Mouse (Mus musculus): ENCODE data around the gene Rsad2. TPM values are rescaled to one million over a fixed set of nuclear protein-coding genes. Genes with fewer than 3 reads are reported as not detected.
"Not testable (repeated sequence)": the region's sequence is repeated elsewhere in the genome, so short reads cannot be mapped to it uniquely, and the experiment has no call there.

The Rsad2 gene
- under 1 TPM; 0.28 to 0.92 TPM for total RNA-seq (2021)

- intact Hi-C loops (cut with DNase I): no loop called here
- peak in 1 of 2 experiments; percentile 11 for DNase-seq (ENCODE audit: low spot score in 2 of 2)
These were observed at the start of gene Rsad2 for GRCm38 (mm10) chr12:26456028-26456698. Rsad2 (minus strand) TSS chr12:26456452.

- DNase-seq (ENCODE audit: low spot score in 2 of 2): no peak
- intact Hi-C loops (cut with DNase I): no loop called here
These were observed 44.8 kb upstream of the Rsad2 start for GRCm38 (mm10) chr12:26501042-26501441.

GRCm38 (mm10) chr12:26489942-26490341 is 33.7 kb upstream of the Rsad2 start:
- DNase-seq (ENCODE audit: low spot score in 2 of 2): no peak
- intact Hi-C loops (cut with DNase I): no loop called here

- intact Hi-C loops (cut with DNase I): no loop called here
- no peak for DNase-seq (ENCODE audit: low spot score in 2 of 2)
These were observed 32.5 kb upstream of the Rsad2 start for GRCm38 (mm10) chr12:26488617-26489274.

- intact Hi-C loops (cut with DNase I): no loop called here
- peak; percentile 42 to 74 for DNase-seq (ENCODE audit: low spot score in 2 of 2)
These were observed 31.8 kb upstream of the Rsad2 start for GRCm38 (mm10) chr12:26487874-26488616.

- intact Hi-C loops (cut with DNase I); DNase-seq (ENCODE audit: low spot score in 2 of 2): not testable (repeated sequence)
These were observed 29.7 kb upstream of the Rsad2 start for GRCm38 (mm10) chr12:26485738-26486580.

- DNase-seq (ENCODE audit: low spot score in 2 of 2): peak; percentile 22 to 52
- intact Hi-C loops (cut with DNase I): no loop called here
These were observed 22.1 kb upstream of the Rsad2 start for GRCm38 (mm10) chr12:26478196-26479004.

- intact Hi-C loops (cut with DNase I): no loop called here
- no peak for DNase-seq (ENCODE audit: low spot score in 2 of 2)
These were observed 20.9 kb upstream of the Rsad2 start for GRCm38 (mm10) chr12:26477198-26477597.

GRCm38 (mm10) chr12:26473746-26474145 is 17.5 kb upstream of the Rsad2 start:
- no peak for DNase-seq (ENCODE audit: low spot score in 2 of 2)
- intact Hi-C loops (cut with DNase I): no loop called here

- no peak for DNase-seq (ENCODE audit: low spot score in 2 of 2)
- intact Hi-C loops (cut with DNase I): no loop called here
These were observed 16.7 kb upstream of the Rsad2 start for GRCm38 (mm10) chr12:26472770-26473481.

- intact Hi-C loops (cut with DNase I): no loop called here
These were observed 15.1 kb upstream of the Rsad2 start for GRCm38 (mm10) chr12:26471376-26471775.

GRCm38 (mm10) chr12:26470042-26470409 is 13.8 kb upstream of the Rsad2 start:
- DNase-seq (ENCODE audit: low spot score in 2 of 2): no peak
- intact Hi-C loops (cut with DNase I): no loop called here

More at GRCm38 (mm10) chr12:26471376-26471775, 15.1 kb upstream of the Rsad2 start:
- DNase-seq (ENCODE audit: low spot score in 2 of 2): no peak

- peak; percentile 93 for DNase-seq (ENCODE audit: low spot score in 2 of 2)
- intact Hi-C loops (cut with DNase I): no loop called here
These were observed 13.1 kb upstream of the Rsad2 start, which contains the start of gene Cmpk2 for GRCm38 (mm10) chr12:26469098-26470041. Cmpk2 (plus strand) TSS chr12:26469204.

GRCm38 (mm10) chr12:26465600-26465999 is 9.3 kb upstream of the Rsad2 start:
- DNase-seq (ENCODE audit: low spot score in 2 of 2): no peak
- intact Hi-C loops (cut with DNase I): no loop called here

GRCm38 (mm10) chr12:26460091-26460490 is 3.8 kb upstream of the Rsad2 start:
- DNase-seq (ENCODE audit: low spot score in 2 of 2): no peak
- intact Hi-C loops (cut with DNase I): no loop called here

GRCm38 (mm10) chr12:26454682-26455081 is 1.6 kb downstream of the Rsad2 start:
- intact Hi-C loops (cut with DNase I): no loop called here
- DNase-seq (ENCODE audit: low spot score in 2 of 2): no peak

- intact Hi-C loops (cut with DNase I): no loop called here
- DNase-seq (ENCODE audit: low spot score in 2 of 2): no peak
These were observed 3.3 kb downstream of the Rsad2 start for GRCm38 (mm10) chr12:26452951-26453350.
